Mouse (Mus musculus) frontal cortex, adult 2 months (tissue): Measurements from ENCODE around the gene Sec61b. TPM values are rescaled to one million over a fixed set of nuclear protein-coding genes. Genes with fewer than 3 reads are reported as not detected.

Source experiments
- DNase-seq, 2 experiments: peaks; one replicate each; pipeline ENCODE4 v3.0.0; 2022; ENCODE audit warnings: low spot score in 1 of 2; ENCODE audit errors: extremely low spot score in 1 of 2
- polyA plus RNA-seq: library from polyadenylated mRNA; depleted of rRNA; stranded (reverse); fragments of >200 nt; gene quantifications from 2 replicates; pipeline ENCODE4 v1.2.3, GENCODE M21; 2012; rRNA removed

Gene Sec61b
- polyA plus RNA-seq, 1 experiment, result 72.9 TPM

DNA sequence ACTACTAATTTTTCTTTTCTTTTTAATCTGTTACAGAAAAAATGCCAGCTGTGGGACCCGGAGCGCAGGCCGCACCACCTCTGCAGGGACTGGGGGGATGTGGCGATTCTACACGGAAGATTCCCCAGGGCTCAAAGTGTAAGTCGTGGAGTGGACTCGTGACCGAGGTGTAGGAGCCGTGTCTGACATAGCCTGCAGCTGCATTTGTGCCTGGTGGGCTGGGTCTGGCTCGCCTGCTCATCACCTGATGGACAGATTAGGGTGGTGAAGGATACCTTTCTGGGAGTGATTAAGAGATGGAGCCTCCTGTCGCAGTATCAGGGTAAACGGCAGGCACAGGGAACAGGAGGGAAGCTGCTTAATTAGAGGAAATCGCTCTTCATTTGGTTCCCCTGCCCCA is 5.6 kb downstream of the Sec61b start:
- no peak for DNase-seq

GRCm38 (mm10) chr4:47480576-47480975 is 6.1 kb downstream of the Sec61b start:
- DNase-seq, result no peak

GRCm38 (mm10) chr4:47491243-47491642 is 16.8 kb downstream of the Sec61b start:
- DNase-seq, result no peak

DNA sequence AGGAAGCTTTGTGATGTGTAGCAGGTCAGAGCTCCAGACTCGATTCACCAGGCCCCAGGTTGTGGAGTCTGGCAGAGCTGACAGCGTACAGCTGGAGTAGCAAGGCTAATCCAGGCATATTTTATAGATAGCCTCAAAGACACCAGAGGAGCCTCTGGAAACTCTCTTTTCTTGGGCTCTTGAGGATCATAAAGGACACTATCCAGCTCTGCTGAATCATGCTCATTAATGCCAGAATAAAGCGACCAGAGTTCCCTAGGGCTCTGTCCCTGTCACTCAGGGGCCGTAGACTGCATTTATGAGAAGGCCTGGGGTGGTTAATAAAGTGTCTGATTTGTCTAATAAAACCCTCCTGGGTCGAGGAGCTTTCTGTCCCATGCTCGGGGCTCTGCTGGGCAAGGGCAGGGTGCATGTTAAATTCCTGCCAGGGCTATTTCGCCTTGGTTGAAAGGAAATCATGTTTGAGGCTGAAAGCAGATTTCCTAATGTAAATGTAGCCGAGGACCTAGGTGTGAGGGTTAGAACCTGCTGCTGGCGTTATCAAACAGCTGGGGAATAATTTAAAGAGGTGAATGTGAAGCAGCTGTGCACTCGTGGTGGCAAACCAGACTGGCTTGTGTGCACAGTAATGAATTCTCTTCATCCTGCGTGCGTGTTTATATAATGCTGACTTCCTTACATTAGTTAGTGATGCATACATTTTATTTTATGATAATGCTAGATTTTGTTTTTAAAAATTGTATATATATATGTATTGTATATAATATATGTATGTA is 18.0 kb downstream of the Sec61b start:
- no peak for DNase-seq

DNA sequence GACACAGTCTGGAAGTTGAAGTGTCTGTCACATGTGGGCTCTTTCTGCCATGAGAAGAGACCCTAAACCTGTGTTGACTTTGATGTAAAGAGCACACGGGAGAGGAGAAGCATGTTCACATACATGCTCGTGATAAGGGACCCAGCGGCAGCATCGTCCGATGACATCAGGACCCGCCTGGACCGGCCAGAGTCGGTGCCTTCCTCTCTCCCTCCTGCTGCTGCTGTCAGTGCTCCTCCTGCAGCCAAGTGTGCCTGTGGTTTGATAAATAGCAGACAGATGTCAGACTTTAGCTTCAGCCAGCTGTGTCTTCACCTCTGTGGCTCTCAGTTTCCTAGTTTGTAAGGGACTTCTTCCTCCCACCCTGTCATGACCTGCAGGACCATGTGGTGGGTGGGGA is 19.0 kb downstream of the Sec61b start:
- no peak for DNase-seq

DNA sequence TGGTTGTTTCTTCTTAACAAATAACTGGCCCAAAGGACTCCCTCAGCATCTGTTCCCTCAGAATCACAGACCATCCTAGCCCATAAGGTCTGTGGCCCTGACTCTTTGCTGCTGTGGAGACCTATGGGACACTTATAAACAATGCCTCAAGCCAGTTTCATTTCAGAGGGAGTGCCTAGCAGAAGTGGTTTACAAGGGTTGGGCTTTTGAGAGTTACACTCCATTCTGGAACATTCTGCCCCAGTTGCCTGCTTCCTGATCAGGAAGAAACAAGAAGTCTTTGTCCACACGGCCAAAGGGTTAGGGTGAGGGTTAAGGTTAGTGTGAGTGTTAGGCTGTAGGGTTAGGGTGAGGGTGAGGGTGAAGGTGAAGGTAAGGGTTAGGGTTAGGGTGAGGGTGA is 19.7 kb downstream of the Sec61b start:
- DNase-seq, result no peak

DNA sequence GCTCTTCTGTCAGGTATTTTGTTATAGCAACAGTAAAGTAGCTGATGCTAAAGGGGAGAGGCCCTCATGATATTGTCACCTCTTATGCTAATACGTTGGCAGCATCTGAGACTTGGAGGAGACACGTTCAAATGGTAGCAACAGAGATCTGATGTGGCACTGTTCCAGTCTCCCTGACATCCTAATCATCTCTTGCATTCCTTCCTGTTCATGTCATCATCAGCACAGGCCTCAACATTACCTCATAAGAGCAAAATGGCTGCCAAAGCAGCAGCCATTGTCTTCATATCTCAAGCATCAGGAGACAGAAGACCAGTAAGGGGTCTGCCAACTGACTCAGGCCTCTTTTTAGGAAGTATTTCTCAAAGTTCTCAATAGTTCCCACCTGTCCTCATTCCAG is 20.2 kb downstream of the Sec61b start:
- no peak for DNase-seq

- DNase-seq, result no peak
Observed at GRCm38 (mm10) chr4:47497811-47498385, 23.4 kb downstream of the Sec61b start.

DNA sequence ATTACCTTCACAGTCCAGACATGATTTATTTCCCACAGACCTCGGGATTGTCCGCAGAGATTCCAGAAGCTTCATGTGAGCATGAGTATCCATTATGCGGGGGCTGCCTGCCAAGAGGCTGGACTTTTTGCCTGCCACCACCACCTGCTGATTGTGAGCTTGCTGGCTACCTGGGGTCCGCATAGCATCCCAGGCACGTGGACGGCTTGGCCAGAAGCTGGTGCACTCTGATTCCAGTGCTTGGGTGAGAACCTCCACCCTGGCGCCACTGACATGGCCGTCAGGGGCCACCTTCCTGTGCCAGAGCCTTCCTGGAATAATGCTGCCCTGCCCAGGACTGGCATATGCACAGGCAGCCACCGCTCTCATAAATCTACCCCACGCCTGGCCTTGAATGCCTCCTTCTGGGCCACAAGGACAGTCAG is 24.7 kb downstream of the Sec61b start:
- DNase-seq, result no peak

GRCm38 (mm10) chr4:47502546-47502971 is 28.1 kb downstream of the Sec61b start:
- peak in 1 of 2 experiments; percentile 76 for DNase-seq

- no peak for DNase-seq
Observed at GRCm38 (mm10) chr4:47503045-47503444, 28.6 kb downstream of the Sec61b start.

DNA sequence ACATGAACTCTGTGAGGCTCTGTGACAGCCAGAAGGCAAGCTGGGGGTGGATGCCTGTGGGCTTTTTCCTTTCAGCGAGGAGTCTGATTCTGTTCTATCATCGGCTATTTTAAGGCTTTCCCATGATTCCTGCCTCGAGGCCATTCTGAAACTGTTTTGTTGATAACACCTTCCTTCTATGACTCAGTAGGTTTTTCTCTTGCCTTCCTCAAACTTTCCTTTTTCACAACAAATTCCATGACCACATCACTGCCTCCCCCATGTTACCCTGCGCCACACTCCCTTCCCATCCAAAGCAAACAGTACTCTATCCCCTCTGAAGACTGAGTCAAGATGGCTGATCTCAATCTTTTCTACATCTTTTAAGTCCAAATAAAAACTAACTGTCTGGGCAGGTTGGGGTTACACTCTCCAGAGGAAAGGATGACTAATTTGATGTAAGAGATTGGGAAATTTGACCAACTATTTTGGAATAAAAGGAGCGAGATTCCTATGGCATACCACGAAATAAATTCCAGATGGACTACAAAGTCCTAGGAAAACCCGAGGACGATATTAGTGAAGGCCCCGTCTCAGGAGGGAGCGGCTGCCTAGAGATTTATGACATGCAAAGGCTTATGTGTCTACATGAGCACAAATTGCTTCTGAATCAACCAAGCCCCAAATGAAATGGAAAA is 30.5 kb downstream of the Sec61b start:
- peak; percentile 25 to 70 for DNase-seq

DNA sequence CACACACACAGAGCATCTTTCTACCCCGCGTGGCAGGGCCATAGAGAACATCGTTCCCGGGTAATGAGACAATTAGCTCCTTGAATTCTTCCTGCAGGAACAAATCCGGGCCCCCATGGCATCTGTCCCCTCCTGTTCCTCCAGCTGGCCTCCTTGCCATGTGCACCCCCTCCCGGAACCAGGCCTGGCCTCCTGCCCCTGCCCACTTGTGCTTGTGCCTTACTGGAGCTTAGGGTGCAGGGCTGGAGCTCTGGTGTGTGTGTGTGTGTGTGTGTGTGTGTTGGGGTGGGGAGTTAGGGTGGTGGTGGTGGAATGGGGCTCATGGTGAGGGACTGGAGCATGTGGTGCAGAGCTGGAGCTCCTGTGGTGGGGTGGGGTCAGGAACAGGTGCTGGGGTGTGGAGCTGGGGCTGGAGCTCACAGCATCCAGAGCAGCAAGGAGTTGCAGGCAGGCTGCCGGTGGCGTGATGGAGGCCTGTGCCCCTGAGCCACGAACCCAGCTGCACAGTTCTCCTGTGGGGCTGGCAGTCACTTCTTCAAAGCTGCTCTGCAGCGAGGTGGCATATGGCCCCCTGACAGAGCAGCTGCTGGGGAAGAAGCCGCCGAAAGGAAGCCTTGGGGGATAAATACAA is 44.2 kb downstream of the Sec61b start:
- peak in 1 of 2 experiments; percentile 23 for DNase-seq

DNA sequence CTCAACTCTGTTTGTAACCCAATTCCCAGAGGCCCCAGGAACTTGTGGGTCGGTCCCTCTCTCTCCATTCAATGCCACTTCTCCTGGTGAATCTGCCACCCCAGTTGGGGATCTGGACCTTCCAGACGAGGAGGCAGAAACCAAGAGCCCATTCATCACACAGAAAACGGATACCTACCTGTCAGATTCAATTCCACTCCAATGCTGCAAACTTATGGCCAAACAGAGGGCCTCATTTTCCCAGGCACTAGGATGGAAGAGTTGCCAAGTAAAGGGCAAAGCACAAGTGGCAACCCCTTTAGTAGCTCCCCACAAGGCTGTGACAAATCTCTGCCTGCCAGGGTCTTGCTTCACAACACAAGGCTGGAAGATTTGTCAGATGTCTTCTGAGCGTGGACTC is 45.6 kb downstream of the Sec61b start:
- no peak for DNase-seq

DNA sequence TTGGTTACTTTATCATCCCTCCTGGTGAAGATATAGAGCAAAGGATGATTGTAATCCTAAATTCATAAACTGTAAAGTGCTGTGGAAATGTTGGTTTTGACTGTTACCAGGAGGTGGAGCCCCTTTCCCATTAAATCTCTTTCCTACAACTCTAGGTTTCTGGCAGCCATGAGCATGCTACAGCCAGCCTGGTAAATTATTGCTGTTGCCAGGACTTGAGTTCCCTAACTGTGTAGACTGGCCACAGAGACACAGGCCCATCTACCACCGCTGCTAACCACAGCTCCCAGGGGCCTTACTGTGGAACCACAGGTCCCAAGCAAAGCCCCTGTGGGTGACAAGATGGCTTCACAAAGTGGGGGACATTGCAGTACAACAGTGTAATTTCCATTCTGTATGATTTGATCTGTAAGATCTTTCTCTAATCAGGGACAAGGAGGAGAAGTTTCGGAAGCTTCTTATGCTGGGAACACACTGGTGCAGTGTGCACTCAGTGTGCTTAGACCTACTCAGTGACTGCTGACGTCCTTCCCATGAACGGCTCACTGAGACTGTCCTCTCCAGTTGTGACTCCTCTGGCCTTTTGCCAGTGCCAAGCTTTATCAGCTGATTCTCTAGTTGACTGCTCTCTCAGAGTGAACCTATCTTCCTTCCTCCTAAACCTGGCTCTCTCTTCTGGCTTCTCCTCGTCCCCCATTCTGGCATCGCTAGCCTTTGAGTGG is 47.6 kb downstream of the Sec61b start:
- DNase-seq, result peak in 1 of 2 experiments; percentile 74

GRCm38 (mm10) chr4:47529866-47530265 is 55.4 kb downstream of the Sec61b start:
- no peak for DNase-seq

Other genes starting within 250 kb of the Sec61b start
- 11.6 and 15.6 TPM in 2 replicates for gene Tgfbr1, start 121.4 kb upstream of the Sec61b start, polyA plus RNA-seq
- 71.6 and 84.6 TPM in 2 replicates for gene Alg2, start 325 bp upstream of the Sec61b start, polyA plus RNA-seq